Mouse (Mus musculus): ENCODE data around the gene Nipal3.

Gene Nipal3

GRCm38 (mm10) chr4:135505794-135506193, 11.0 kb upstream of the Nipal3 start:
- no peak for DNase-seq (ENCODE audit: low read depth)

GRCm38 (mm10) chr4:135501587-135501986, 6.7 kb upstream of the Nipal3 start:
- DNase-seq (ENCODE audit: low read depth) = peak; percentile 76

GRCm38 (mm10) chr4:135499831-135500230, 5.0 kb upstream of the Nipal3 start:
- no peak for DNase-seq (ENCODE audit: low read depth)

- no peak for DNase-seq (ENCODE audit: low read depth)
Observed at GRCm38 (mm10) chr4:135498136-135498535, 3.3 kb upstream of the Nipal3 start.

GRCm38 (mm10) chr4:135495810-135496209, 972 bp upstream of the Nipal3 start:
- DNase-seq (ENCODE audit: low read depth) = no peak

GRCm38 (mm10) chr4:135495397-135495791, 556 bp upstream of the Nipal3 start:
- DNase-seq (ENCODE audit: low read depth) = no peak

GRCm38 (mm10) chr4:135493691-135494520, 932 bp downstream of the Nipal3 start:
- DNase-seq (ENCODE audit: low read depth) = no peak

- DNase-seq (ENCODE audit: low read depth) = peak; percentile 37
Observed at GRCm38 (mm10) chr4:135493271-135493670, 1.6 kb downstream of the Nipal3 start.

GRCm38 (mm10) chr4:135489256-135489655, 5.6 kb downstream of the Nipal3 start:
- DNase-seq (ENCODE audit: low read depth) = no peak

- DNase-seq (ENCODE audit: low read depth) = no peak
Observed at GRCm38 (mm10) chr4:135486352-135486751, 8.5 kb downstream of the Nipal3 start.

GRCm38 (mm10) chr4:135485086-135485485, 9.8 kb downstream of the Nipal3 start:
- no peak for DNase-seq (ENCODE audit: low read depth)

GRCm38 (mm10) chr4:135480370-135480769, 14.5 kb downstream of the Nipal3 start:
- no peak for DNase-seq (ENCODE audit: low read depth)

- no peak for DNase-seq (ENCODE audit: low read depth)
Observed at GRCm38 (mm10) chr4:135477851-135478250, 17.0 kb downstream of the Nipal3 start.

GRCm38 (mm10) chr4:135463406-135463805, 31.4 kb downstream of the Nipal3 start:
- DNase-seq (ENCODE audit: low read depth) = no peak

GRCm38 (mm10) chr4:135453572-135453971, 41.3 kb downstream of the Nipal3 start:
- no peak for DNase-seq (ENCODE audit: low read depth)

- no peak for DNase-seq (ENCODE audit: low read depth)
Observed at GRCm38 (mm10) chr4:135453164-135453563, 41.7 kb downstream of the Nipal3 start.

GRCm38 (mm10) chr4:135451360-135452015, 43.4 kb downstream of the Nipal3 start:
- DNase-seq (ENCODE audit: low read depth) = no peak

GRCm38 (mm10) chr4:135442473-135442872, 52.4 kb downstream of the Nipal3 start:
- no peak for DNase-seq (ENCODE audit: low read depth)

GRCm38 (mm10) chr4:135439904-135440522, 54.8 kb downstream of the Nipal3 start:
- DNase-seq (ENCODE audit: low read depth) = peak; percentile 84

- peak; percentile 86 for DNase-seq (ENCODE audit: low read depth)
Observed at GRCm38 (mm10) chr4:135439188-135439647, 55.6 kb downstream of the Nipal3 start.

GRCm38 (mm10) chr4:135437924-135438323, 56.9 kb downstream of the Nipal3 start:
- no peak for DNase-seq (ENCODE audit: low read depth)

- DNase-seq (ENCODE audit: low read depth) = peak; percentile 90
Observed at GRCm38 (mm10) chr4:135436291-135436690, 58.5 kb downstream of the Nipal3 start.

GRCm38 (mm10) chr4:135434395-135434789, 60.4 kb downstream of the Nipal3 start:
- DNase-seq (ENCODE audit: low read depth) = no peak

Data from naive thymus-derived CD4-positive, alpha-beta T cell, adult 2 months (primary cell).